Mouse (Mus musculus) brain, embryonic 14.5 days (tissue): ENCODE measurements around the gene Tank. TPM values are rescaled to one million over a fixed set of nuclear protein-coding genes. Genes with fewer than 3 reads are reported as not detected.
A peak's percentile ranks its signal among the peaks of the same experiment; 100 is the strongest.

Experiments used
- DNase-seq: peaks from one replicate; pipeline ENCODE4 v3.0.0-alpha.2; 2011; ENCODE audit warnings: low read depth
- CTCF ChIP-seq: fragments of 200-500 bp; IDR thresholded peaks from 2 replicates; pipeline ENCODE4 v1.5.1; 2012; ENCODE audit warnings: inconsistent platforms, mild to moderate bottlenecking, moderate library complexity, borderline replicate concordance; ENCODE audit not compliant: insufficient read depth, insufficient read length; ENCODE audit errors: extremely low read depth
- POLR2A ChIP-seq: fragments of 200-500 bp; IDR thresholded peaks from 2 replicates; pipeline ENCODE4 v1.6.1; 2012; ENCODE audit warnings: mild to moderate bottlenecking, inconsistent platforms, borderline replicate concordance; ENCODE audit not compliant: poor library complexity, insufficient read depth, insufficient read length, severe bottlenecking; ENCODE audit errors: extremely low read depth
- polyA plus RNA-seq: library from polyadenylated mRNA; depleted of rRNA; stranded (reverse); fragments of >200 nt; gene quantifications from 2 replicates; pipeline ENCODE4 v1.2.3, GENCODE M21; 2012

Tank gene
- polyA plus RNA-seq, 1 experiment, result 20.5 TPM

- no peak for TF ChIP-seq CTCF
- no peak for TF ChIP-seq POLR2A
- no peak for DNase-seq
Measured at GRCm38 (mm10) chr2:61590751-61591150, 12.4 kb downstream of the Tank start.

- TF ChIP-seq POLR2A (no peak), CTCF (no peak)
Measured at GRCm38 (mm10) chr2:61592095-61592494, 13.7 kb downstream of the Tank start.

GRCm38 (mm10) chr2:61592699-61593029 is 14.3 kb downstream of the Tank start:
- DNase-seq, result no peak
- TF ChIP-seq POLR2A (no peak), CTCF (no peak)

More at GRCm38 (mm10) chr2:61592095-61592494, 13.7 kb downstream of the Tank start:
- DNase-seq, result no peak

GRCm38 (mm10) chr2:61593030-61593811 is 14.8 kb downstream of the Tank start:
- DNase-seq, result peak; percentile 94
- TF ChIP-seq POLR2A (peak; percentile 58; the same call in 1 of the 2 replicates), CTCF (no peak)

GRCm38 (mm10) chr2:61593871-61594304 is 15.5 kb downstream of the Tank start:
- DNase-seq, result peak; percentile 39
- TF ChIP-seq POLR2A (no peak), CTCF (no peak)

- DNase-seq, result no peak
- no peak for TF ChIP-seq CTCF
- TF ChIP-seq POLR2A, result no peak
Measured at GRCm38 (mm10) chr2:61599730-61600129, 21.3 kb downstream of the Tank start.

GRCm38 (mm10) chr2:61603461-61603860 is 25.1 kb downstream of the Tank start:
- DNase-seq, result no peak
- no peak for TF ChIP-seq POLR2A

- TF ChIP-seq CTCF (no peak), POLR2A (no peak)
- DNase-seq, result no peak
Measured at GRCm38 (mm10) chr2:61606942-61607341, 28.6 kb downstream of the Tank start.

- DNase-seq, result peak; percentile 64
- TF ChIP-seq CTCF (no peak), POLR2A (no peak)
Measured at GRCm38 (mm10) chr2:61623996-61624395, 45.6 kb downstream of the Tank start.

GRCm38 (mm10) chr2:61630864-61631555 is 52.6 kb downstream of the Tank start:
- TF ChIP-seq POLR2A, result no peak
- TF ChIP-seq CTCF, result no peak
- DNase-seq, result no peak

GRCm38 (mm10) chr2:61635099-61635498 is 56.7 kb downstream of the Tank start:
- DNase-seq, result no peak
- TF ChIP-seq CTCF, result no peak
- no peak for TF ChIP-seq POLR2A

- TF ChIP-seq CTCF, result no peak
- no peak for DNase-seq
Measured at GRCm38 (mm10) chr2:61638182-61638581, 59.8 kb downstream of the Tank start.

GRCm38 (mm10) chr2:61642452-61643368 is 64.3 kb downstream of the Tank start:
- DNase-seq, result peak; percentile 89
- TF ChIP-seq POLR2A (no peak), CTCF (peak; percentile 72; the same call in 1 of the 2 replicates)

GRCm38 (mm10) chr2:61651206-61651605 is 72.8 kb downstream of the Tank start:
- TF ChIP-seq CTCF (no peak), POLR2A (no peak)
- peak; percentile 71 for DNase-seq

GRCm38 (mm10) chr2:61651640-61652039 is 73.3 kb downstream of the Tank start:
- DNase-seq, result no peak
- TF ChIP-seq CTCF, result no peak
- TF ChIP-seq POLR2A, result no peak
